Mouse (Mus musculus): Measurements from ENCODE around the gene Fam90a1a.

DNA sequence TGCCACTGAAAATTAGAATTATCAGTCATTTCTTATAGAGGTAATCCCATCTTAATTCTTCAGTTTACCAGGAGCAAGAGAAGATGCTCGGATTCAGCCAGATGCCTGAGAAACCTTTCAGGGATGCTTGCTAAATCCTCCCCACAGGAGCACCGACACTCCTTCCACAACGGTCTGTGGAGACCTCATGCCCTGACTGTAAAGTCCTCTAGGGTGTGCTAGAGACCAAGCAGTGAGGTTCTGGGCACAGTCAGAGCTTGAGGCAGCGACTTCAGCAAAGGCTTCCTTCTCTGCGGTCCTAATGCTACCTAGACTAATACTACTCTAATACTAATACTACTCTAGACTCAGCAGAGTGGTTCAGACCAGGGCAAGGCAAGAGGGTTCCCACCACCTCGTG lies 33.7 kb downstream of the Fam90a1a start:
- TF ChIP-seq CTCF (conservative IDR thresholded peaks at IDR 0.05; ENCODE audit: low read length) (peak; percentile 45), NANOG (IDR thresholded peaks at IDR 0.05; ENCODE audit: borderline replicate concordance, low read length) (no peak), POU5F1 (IDR thresholded peaks at IDR 0.05; ENCODE audit: borderline replicate concordance, low read length) (no peak)

All from E14TG2a.4 (cell line).